Mouse (Mus musculus) intestine, embryonic 14.5 days (tissue): ENCODE measurements around the gene Cant1. TPM values are rescaled to one million over a fixed set of nuclear protein-coding genes. Genes with fewer than 3 reads are reported as not detected.

Experiments used
- polyA plus RNA-seq: library from polyadenylated mRNA; unstranded; fragments of >200 nt; fragmentation: Nextera tagmentation; extraction: Ambion mirVana; gene quantifications from 2 replicates; pipeline ENCODE4 v1.2.1, GENCODE M21; 2014

Gene Cant1
- polyA plus RNA-seq, 1 experiment from 2014 or later, result 32.9 TPM

Other genes with a start within 250 kb of the Cant1 start
- 8.3 and 9.3 TPM in 2 replicates for gene Cyth1, start 170.5 kb downstream of the Cant1 start, polyA plus RNA-seq
- 18.1 and 18.8 TPM in 2 replicates for gene Usp36, start 128.8 kb downstream of the Cant1 start, polyA plus RNA-seq
- gene Cep295nl, start 76.6 kb downstream of the Cant1 start, polyA plus RNA-seq, result 0.61 and 0.69 TPM in 2 replicates
- gene Timp2, start 63.3 kb downstream of the Cant1 start, polyA plus RNA-seq, result 80.9 and 83.9 TPM in 2 replicates
- 108 and 120 TPM in 2 replicates for gene Lgals3bp, start 17.0 kb downstream of the Cant1 start, polyA plus RNA-seq
- 7.1 and 7.2 TPM in 2 replicates for gene C1qtnf1, start 9.1 kb upstream of the Cant1 start, polyA plus RNA-seq
- gene Engase, start 57.7 kb upstream of the Cant1 start, polyA plus RNA-seq, result 7.2 and 11.9 TPM in 2 replicates